Mouse (Mus musculus): Measurements from ENCODE around the gene Ndufa7. TPM values are rescaled to one million over a fixed set of nuclear protein-coding genes. Genes with fewer than 3 reads are reported as not detected.
A peak's percentile ranks its signal among the peaks of the same experiment; 100 is the strongest.
"Not testable (repeated sequence)": the region's sequence is repeated elsewhere in the genome, so short reads cannot be mapped to it uniquely, and the experiment has no call there.

Gene Ndufa7
- total RNA-seq, 2 experiments from 2014 or later, result 487 to 498 TPM

- DNase-seq (ENCODE audit: low spot score in 2 of 2), result peak; percentile 89 to 91
These were observed 13.8 kb upstream of the Ndufa7 start, which contains the start of gene Kank3 for GRCm38 (mm10) chr17:33810334-33811141. Gene Kank3, plus strand, starts transcription at chr17:33810519.

GRCm38 (mm10) chr17:33811142-33811516 lies 13.2 kb upstream of the Ndufa7 start:
- no peak for DNase-seq (ENCODE audit: low spot score in 2 of 2)

GRCm38 (mm10) chr17:33812475-33812874 lies 11.9 kb upstream of the Ndufa7 start:
- no peak for DNase-seq (ENCODE audit: low spot score in 2 of 2)

- no peak for DNase-seq (ENCODE audit: low spot score in 2 of 2)
These were observed 11.4 kb upstream of the Ndufa7 start for GRCm38 (mm10) chr17:33812990-33813389.

GRCm38 (mm10) chr17:33815399-33815798 lies 9.0 kb upstream of the Ndufa7 start:
- DNase-seq (ENCODE audit: low spot score in 2 of 2), result no peak

- no peak for DNase-seq (ENCODE audit: low spot score in 2 of 2)
These were observed 7.8 kb upstream of the Ndufa7 start for GRCm38 (mm10) chr17:33816612-33817011.

- peak; percentile 79 to 80 for DNase-seq (ENCODE audit: low spot score in 2 of 2)
These were observed 7.0 kb upstream of the Ndufa7 start for GRCm38 (mm10) chr17:33817184-33817968.

- DNase-seq (ENCODE audit: low spot score in 2 of 2), result peak in 1 of 2 experiments; percentile 54
These were observed 6.3 kb upstream of the Ndufa7 start for GRCm38 (mm10) chr17:33817969-33818643.

GRCm38 (mm10) chr17:33822436-33822959 lies 1.9 kb upstream of the Ndufa7 start:
- DNase-seq (ENCODE audit: low spot score in 2 of 2), result no peak

GRCm38 (mm10) chr17:33823171-33823570 lies 1.2 kb upstream of the Ndufa7 start:
- not testable (repeated sequence) for DNase-seq (ENCODE audit: low spot score in 2 of 2)

GRCm38 (mm10) chr17:33824997-33825330 lies 592 bp downstream of the Ndufa7 start:
- not testable (repeated sequence) for DNase-seq (ENCODE audit: low spot score in 2 of 2)

GRCm38 (mm10) chr17:33825462-33825861 lies 1.1 kb downstream of the Ndufa7 start:
- DNase-seq (ENCODE audit: low spot score in 2 of 2), result no peak

- peak; percentile 64 to 68 for DNase-seq (ENCODE audit: low spot score in 2 of 2)
These were observed 2.5 kb downstream of the Ndufa7 start for GRCm38 (mm10) chr17:33826850-33827249.

GRCm38 (mm10) chr17:33828892-33829291 lies 4.5 kb downstream of the Ndufa7 start:
- peak; percentile 47 to 64 for DNase-seq (ENCODE audit: low spot score in 2 of 2)

- DNase-seq (ENCODE audit: low spot score in 2 of 2), result no peak
These were observed 5.2 kb downstream of the Ndufa7 start for GRCm38 (mm10) chr17:33829561-33829960.

GRCm38 (mm10) chr17:33842966-33843795 lies 18.8 kb downstream of the Ndufa7 start, which contains the start of gene Cd320:
Gene Cd320, plus strand, starts transcription at chr17:33843091.
- peak; percentile 86 to 90 for DNase-seq (ENCODE audit: low spot score in 2 of 2)

GRCm38 (mm10) chr17:33844196-33844595 lies 19.8 kb downstream of the Ndufa7 start:
- no peak for DNase-seq (ENCODE audit: low spot score in 2 of 2)

GRCm38 (mm10) chr17:33848139-33848538 lies 23.8 kb downstream of the Ndufa7 start:
- no peak for DNase-seq (ENCODE audit: low spot score in 2 of 2)

GRCm38 (mm10) chr17:33851331-33851730 lies 27.0 kb downstream of the Ndufa7 start:
- DNase-seq (ENCODE audit: low spot score in 2 of 2), result no peak

- no peak for DNase-seq (ENCODE audit: low spot score in 2 of 2)
These were observed 33.4 kb downstream of the Ndufa7 start for GRCm38 (mm10) chr17:33857816-33858215.
